Mouse (Mus musculus): ENCODE measurements around the gene Gm3327. TPM values are rescaled to one million over a fixed set of nuclear protein-coding genes. Genes with fewer than 3 reads are reported as not detected.
"Not testable (repeated sequence)": the region's sequence is repeated elsewhere in the genome, so short reads cannot be mapped to it uniquely, and the experiment has no call there.

The Gm3327 gene
- not detected in 2 replicates for polyA plus RNA-seq (2012; rRNA removed)
- polyA plus RNA-seq (2014; fragmentation: Nextera tagmentation; extraction: Ambion mirVana): not detected in 2 replicates

DNA sequence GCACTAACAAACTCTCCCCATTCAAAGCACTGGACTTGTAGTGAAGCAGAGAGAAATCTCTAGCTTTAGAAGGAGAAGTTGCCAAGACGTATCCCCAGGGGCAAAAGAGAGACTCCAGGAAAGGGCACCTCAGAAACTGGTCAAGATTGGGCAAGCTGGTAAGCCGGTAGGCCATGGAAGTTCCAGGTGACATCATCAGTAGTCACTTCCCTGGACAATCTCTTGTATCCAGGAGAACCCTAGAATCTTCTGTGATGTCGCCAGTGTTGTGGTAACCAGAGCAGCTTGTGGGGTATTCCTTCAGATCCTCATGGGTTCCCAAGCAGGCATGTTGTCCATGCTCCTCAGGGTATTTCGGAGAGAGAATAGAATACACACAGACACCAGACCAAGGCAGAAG is at the start of gene Gm3327:
TSS of gene Gm3327 (plus strand) at position 301 of the 400 bp plus-strand sequence.
- H3K4me1 ChIP-seq (ENCODE audit: control insufficient read depth, insufficient read depth, low read length); DNase-seq (ENCODE audit: low spot score); H3K9ac ChIP-seq (ENCODE audit: low read depth, low read length, severe bottlenecking); H3K36me3 ChIP-seq (ENCODE audit: control insufficient read depth, insufficient read depth, low read length); H3K27me3 ChIP-seq (ENCODE audit: control insufficient read depth, insufficient read depth, low read length); H3K9me3 ChIP-seq (ENCODE audit: control insufficient read depth, low read length); H3K4me3 ChIP-seq (replicated peaks; ENCODE audit: low read length); H3K27ac ChIP-seq (replicated peaks; ENCODE audit: low read depth, low read length); H3K4me2 ChIP-seq (replicated peaks; ENCODE audit: low read depth, low read length, severe bottlenecking); ATAC-seq (ENCODE audit: low FRiP score, low read depth): not testable (repeated sequence)
- 87% methylated on average over 3 of the region's 4 CpGs for WGBS

DNA sequence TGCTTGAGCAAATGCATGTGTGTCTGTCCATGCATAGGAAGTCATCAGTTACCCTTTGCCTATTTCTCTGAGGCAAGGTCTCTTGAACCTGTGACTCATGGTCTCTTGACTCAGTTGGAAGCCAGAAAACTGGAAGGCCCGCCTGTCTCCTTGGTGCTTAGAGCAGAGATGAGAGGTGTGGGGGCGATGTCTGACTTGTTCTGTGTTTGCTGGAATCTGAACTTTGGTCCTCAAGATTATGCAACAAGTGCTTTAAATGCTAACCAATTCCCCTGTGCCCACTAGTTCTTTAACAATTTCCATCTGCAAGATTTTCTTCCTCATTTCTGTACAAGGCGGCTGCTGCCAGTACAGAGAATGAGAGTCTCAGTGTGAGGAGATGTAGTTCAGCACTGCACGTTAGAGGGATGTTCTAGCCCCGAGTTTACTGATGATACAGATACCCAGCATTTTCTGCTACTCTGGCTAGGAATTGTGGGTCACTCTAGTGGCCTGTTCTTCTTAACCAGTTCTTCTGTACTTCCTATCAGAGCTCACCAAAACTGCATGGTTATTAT is 45.8 kb upstream of the Gm3327 start:
- not testable (repeated sequence) for H3K27me3 ChIP-seq (ENCODE audit: control insufficient read depth, insufficient read depth, low read length)
- WGBS: 52% methylated on average over 4 of the region's 5 CpGs
- DNase-seq (ENCODE audit: low spot score): peak; percentile 17

DNA sequence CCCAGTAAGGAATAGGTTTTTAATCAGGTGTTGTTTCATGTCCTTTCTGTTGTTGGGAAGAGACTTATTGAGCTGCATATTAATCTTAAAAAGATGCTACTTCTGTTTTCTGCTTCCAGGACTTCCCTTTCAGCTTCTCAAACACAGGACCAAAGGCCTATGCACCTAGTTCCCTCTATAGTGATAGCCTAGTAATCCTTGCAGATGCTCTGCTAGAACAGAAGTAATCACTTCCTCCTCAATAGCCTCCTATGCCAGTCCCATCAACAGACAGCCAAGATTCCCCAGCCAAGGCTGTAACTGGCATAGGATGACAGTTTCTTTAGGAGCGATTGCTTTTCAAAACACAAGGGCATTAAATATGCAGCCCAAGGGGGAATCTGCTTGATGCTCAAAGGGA is 37.1 kb upstream of the Gm3327 start:
- WGBS: 89% methylated on average over 1 of the region's 1 CpGs
- H3K4me1 ChIP-seq (ENCODE audit: control insufficient read depth, insufficient read depth, low read length); H3K9ac ChIP-seq (ENCODE audit: low read depth, low read length, severe bottlenecking); H3K27ac ChIP-seq (replicated peaks; ENCODE audit: low read depth, low read length); H3K4me3 ChIP-seq (replicated peaks; ENCODE audit: low read length); DNase-seq (ENCODE audit: low spot score); H3K36me3 ChIP-seq (ENCODE audit: control insufficient read depth, insufficient read depth, low read length); H3K4me2 ChIP-seq (replicated peaks; ENCODE audit: low read depth, low read length, severe bottlenecking); ATAC-seq (ENCODE audit: low FRiP score, low read depth); H3K27me3 ChIP-seq (ENCODE audit: control insufficient read depth, insufficient read depth, low read length); H3K9me3 ChIP-seq (ENCODE audit: control insufficient read depth, low read length): not testable (repeated sequence)

More for the DNA sequence above, 45.8 kb upstream of the Gm3327 start:
- H3K4me3 ChIP-seq (replicated peaks; ENCODE audit: low read length); H3K4me1 ChIP-seq (ENCODE audit: control insufficient read depth, insufficient read depth, low read length); H3K36me3 ChIP-seq (ENCODE audit: control insufficient read depth, insufficient read depth, low read length); H3K4me2 ChIP-seq (replicated peaks; ENCODE audit: low read depth, low read length, severe bottlenecking); H3K9me3 ChIP-seq (ENCODE audit: control insufficient read depth, low read length); ATAC-seq (ENCODE audit: low FRiP score, low read depth); H3K9ac ChIP-seq (ENCODE audit: low read depth, low read length, severe bottlenecking); H3K27ac ChIP-seq (replicated peaks; ENCODE audit: low read depth, low read length): not testable (repeated sequence)

GRCm38 (mm10) chr14:44087535-44087934 is 36.1 kb upstream of the Gm3327 start:
- 68% methylated on average over 2 of the region's 2 CpGs for WGBS
- H3K27me3 ChIP-seq (ENCODE audit: control insufficient read depth, insufficient read depth, low read length); DNase-seq (ENCODE audit: low spot score); H3K4me3 ChIP-seq (replicated peaks; ENCODE audit: low read length); H3K9ac ChIP-seq (ENCODE audit: low read depth, low read length, severe bottlenecking); H3K4me2 ChIP-seq (replicated peaks; ENCODE audit: low read depth, low read length, severe bottlenecking); H3K9me3 ChIP-seq (ENCODE audit: control insufficient read depth, low read length); ATAC-seq (ENCODE audit: low FRiP score, low read depth); H3K4me1 ChIP-seq (ENCODE audit: control insufficient read depth, insufficient read depth, low read length); H3K36me3 ChIP-seq (ENCODE audit: control insufficient read depth, insufficient read depth, low read length); H3K27ac ChIP-seq (replicated peaks; ENCODE audit: low read depth, low read length): not testable (repeated sequence)

DNA sequence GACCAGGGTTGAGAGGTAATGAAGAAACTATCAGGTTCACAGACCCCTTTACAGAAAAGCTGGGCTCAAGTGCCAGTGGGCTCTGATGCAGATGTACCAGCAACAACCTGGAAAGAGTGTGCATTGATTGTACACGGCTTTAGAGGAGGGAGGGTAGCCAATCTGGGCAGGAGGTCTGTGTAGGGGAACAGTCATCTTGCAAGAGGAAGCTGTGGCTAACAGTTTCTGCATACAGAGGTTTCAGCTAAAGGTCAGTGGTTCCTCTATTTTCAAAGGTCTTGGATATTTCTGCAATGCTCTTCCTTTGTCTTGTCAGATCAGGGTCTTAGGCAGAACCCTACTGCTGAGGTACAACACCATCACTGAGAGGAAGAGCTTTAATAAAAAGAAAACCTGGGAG is 32.1 kb upstream of the Gm3327 start:
- not testable (repeated sequence) for H3K4me2 ChIP-seq (replicated peaks; ENCODE audit: low read depth, low read length, severe bottlenecking); H3K4me3 ChIP-seq (replicated peaks; ENCODE audit: low read length); H3K27ac ChIP-seq (replicated peaks; ENCODE audit: low read depth, low read length); H3K9me3 ChIP-seq (ENCODE audit: control insufficient read depth, low read length); ATAC-seq (ENCODE audit: low FRiP score, low read depth); H3K4me1 ChIP-seq (ENCODE audit: control insufficient read depth, insufficient read depth, low read length); H3K27me3 ChIP-seq (ENCODE audit: control insufficient read depth, insufficient read depth, low read length); H3K36me3 ChIP-seq (ENCODE audit: control insufficient read depth, insufficient read depth, low read length); H3K9ac ChIP-seq (ENCODE audit: low read depth, low read length, severe bottlenecking); DNase-seq (ENCODE audit: low spot score)
- 68% methylated on average over 1 of the region's 1 CpGs for WGBS

GRCm38 (mm10) chr14:44094445-44094844 is 29.2 kb upstream of the Gm3327 start:
- not testable (repeated sequence) for H3K9me3 ChIP-seq (ENCODE audit: control insufficient read depth, low read length); H3K4me3 ChIP-seq (replicated peaks; ENCODE audit: low read length); H3K4me2 ChIP-seq (replicated peaks; ENCODE audit: low read depth, low read length, severe bottlenecking); ATAC-seq (ENCODE audit: low FRiP score, low read depth); H3K27ac ChIP-seq (replicated peaks; ENCODE audit: low read depth, low read length); H3K9ac ChIP-seq (ENCODE audit: low read depth, low read length, severe bottlenecking); H3K36me3 ChIP-seq (ENCODE audit: control insufficient read depth, insufficient read depth, low read length); DNase-seq (ENCODE audit: low spot score); H3K4me1 ChIP-seq (ENCODE audit: control insufficient read depth, insufficient read depth, low read length); H3K27me3 ChIP-seq (ENCODE audit: control insufficient read depth, insufficient read depth, low read length)
- 56% methylated on average over 5 of the region's 5 CpGs for WGBS

DNA sequence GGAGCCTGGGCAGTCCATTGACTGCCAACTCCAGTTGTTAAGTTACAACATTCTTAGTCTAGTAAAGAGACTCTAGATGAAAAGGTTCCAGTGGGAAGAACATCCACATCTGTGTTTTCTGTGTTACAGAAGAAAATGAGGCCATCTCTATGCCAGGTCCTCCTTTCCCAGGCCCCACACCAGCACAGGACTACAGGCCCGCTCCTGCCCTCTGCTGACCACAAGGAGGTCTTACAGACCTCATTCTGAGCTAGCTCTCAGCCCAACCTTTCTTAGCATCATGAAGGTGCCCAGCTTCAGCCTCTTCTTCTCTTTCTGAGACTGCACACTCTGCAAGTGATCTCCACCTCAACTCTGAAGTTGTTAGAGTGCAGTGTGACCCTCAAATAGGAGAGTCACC is 23.6 kb upstream of the Gm3327 start:
- no CpG with 5 or more reads among the region's 1 CpGs for WGBS
- ATAC-seq (ENCODE audit: low FRiP score, low read depth): not testable (repeated sequence)

GRCm38 (mm10) chr14:44102354-44102753 is 21.3 kb upstream of the Gm3327 start, which contains the start of gene Ear2:
Gene Ear2, plus strand, starts transcription at chr14:44102654.
- not testable (repeated sequence) for H3K36me3 ChIP-seq (ENCODE audit: control insufficient read depth, insufficient read depth, low read length); ATAC-seq (ENCODE audit: low FRiP score, low read depth); H3K9me3 ChIP-seq (ENCODE audit: control insufficient read depth, low read length); H3K4me1 ChIP-seq (ENCODE audit: control insufficient read depth, insufficient read depth, low read length); H3K4me3 ChIP-seq (replicated peaks; ENCODE audit: low read length); H3K9ac ChIP-seq (ENCODE audit: low read depth, low read length, severe bottlenecking); H3K27me3 ChIP-seq (ENCODE audit: control insufficient read depth, insufficient read depth, low read length); H3K4me2 ChIP-seq (replicated peaks; ENCODE audit: low read depth, low read length, severe bottlenecking); DNase-seq (ENCODE audit: low spot score); H3K27ac ChIP-seq (replicated peaks; ENCODE audit: low read depth, low read length)
- WGBS: 78% methylated on average over 2 of the region's 2 CpGs

More for the DNA sequence above, 23.6 kb upstream of the Gm3327 start:
- H3K4me2 ChIP-seq (replicated peaks; ENCODE audit: low read depth, low read length, severe bottlenecking); H3K4me3 ChIP-seq (replicated peaks; ENCODE audit: low read length); H3K9me3 ChIP-seq (ENCODE audit: control insufficient read depth, low read length); H3K4me1 ChIP-seq (ENCODE audit: control insufficient read depth, insufficient read depth, low read length); H3K9ac ChIP-seq (ENCODE audit: low read depth, low read length, severe bottlenecking); H3K27me3 ChIP-seq (ENCODE audit: control insufficient read depth, insufficient read depth, low read length); H3K27ac ChIP-seq (replicated peaks; ENCODE audit: low read depth, low read length); H3K36me3 ChIP-seq (ENCODE audit: control insufficient read depth, insufficient read depth, low read length); DNase-seq (ENCODE audit: low spot score): not testable (repeated sequence)

Data from limb, embryonic 14.5 days (tissue).